Mouse (Mus musculus) stomach, embryonic 16.5 days (tissue): ENCODE measurements around the gene Klhl31. TPM values are rescaled to one million over a fixed set of nuclear protein-coding genes. Genes with fewer than 3 reads are reported as not detected.

Source experiments
- ATAC-seq: fragments of 200-750 bp; cut with Nextera tagmentation; 2 replicates; pipeline ENCODE4 v1.8.0; 2017; ENCODE audit warnings: moderate number of reproducible peaks, moderate TSS enrichment; ENCODE audit not compliant: insufficient read depth, low FRiP score
- H3K27ac ChIP-seq: fragments of 300-500 bp; sonication (generic); 2 replicates; pipeline ENCODE4 v1.5.1; 2014; ENCODE audit warnings: low read length
- H3K27me3 ChIP-seq: fragments of 300-500 bp; sonication (generic); 2 replicates; pipeline ENCODE4 v1.6.1; 2014; ENCODE audit warnings: low read length, control low read depth, mixed read lengths; ENCODE audit not compliant: control insufficient read depth, insufficient read depth
- H3K36me3 ChIP-seq: fragments of 300-500 bp; sonication (generic); 2 replicates; pipeline ENCODE4 v1.6.1; 2014; ENCODE audit warnings: low read length; ENCODE audit not compliant: control insufficient read depth, insufficient read depth
- H3K4me1 ChIP-seq: fragments of 300-500 bp; sonication (generic); 2 replicates; pipeline ENCODE4 v1.6.1; 2014; ENCODE audit warnings: low read length, control low read depth, mixed read lengths; ENCODE audit not compliant: control insufficient read depth, insufficient read depth
- H3K4me2 ChIP-seq: fragments of 300-500 bp; sonication (generic); 2 replicates; pipeline ENCODE4 v1.6.1; 2014; ENCODE audit warnings: low read depth, low read length, mixed read lengths
- H3K4me3 ChIP-seq: fragments of 300-500 bp; sonication (generic); replicated peaks from 2 replicates; pipeline ENCODE4 v1.5.1; 2014; ENCODE audit warnings: mild to moderate bottlenecking, low read length
- H3K9ac ChIP-seq: fragments of 300-500 bp; sonication (generic); 2 replicates; pipeline ENCODE4 v1.6.1; 2014; ENCODE audit warnings: low read length
- H3K9me3 ChIP-seq: fragments of 300-500 bp; sonication (generic); replicated peaks from 2 replicates; pipeline ENCODE4 v1.6.1; 2016; ENCODE audit warnings: low read length, control low read depth; ENCODE audit not compliant: control insufficient read depth
- WGBS: fragments of 180-500 bp; shearing (Covaris S2); extraction: QIAGEN DNeasy Blood & Tissue Kit; methylation state at CpG from one replicate; pipeline ENCODE4 v1.1.7; 2014; 5-methylcytosine and 5-hydroxymethylcytosine counted together
- polyA plus RNA-seq: library from polyadenylated mRNA; unstranded; fragments of >200 nt; fragmentation: Nextera tagmentation; extraction: Ambion mirVana; gene quantifications from 2 replicates; pipeline ENCODE4 v1.2.1, GENCODE M21; 2015

Klhl31 gene
- polyA plus RNA-seq, 1 experiment from 2014 or later, result 6.6 TPM

GRCm38 (mm10) chr9:77703476-77703875 lies 67.2 kb downstream of the Klhl31 start:
- Histone ChIP-seq H3K36me3 (no peaks in the 10 kb centered on the region), H3K27ac (peak overlapping the region; percentile 60), H3K4me3 (no peak overlapping the region), H3K9ac (no peak overlapping the region), H3K4me2 (peak overlapping the region; percentile 36; the same call in 1 of the 2 replicates), H3K27me3 (no peaks in the 10 kb centered on the region), H3K4me1 (no peaks in the 10 kb centered on the region), H3K9me3 (no peaks in the 10 kb centered on the region)
- no peak for ATAC-seq
- WGBS, result 51% methylated on average over 4 of the region's 4 CpGs

- Histone ChIP-seq H3K27me3 (no peaks in the 10 kb centered on the region), H3K9me3 (no peaks in the 10 kb centered on the region), H3K4me1 (no peaks in the 10 kb centered on the region), H3K4me2 (peak overlapping the region; percentile 36), H3K27ac (peak overlapping the region; percentile 60), H3K4me3 (no peak overlapping the region), H3K36me3 (no peaks in the 10 kb centered on the region), H3K9ac (no peak overlapping the region)
- WGBS, result 40% methylated on average over 4 of the region's 4 CpGs
- peak; percentile 77; the same call in 1 of the 2 replicates for ATAC-seq
Measured at GRCm38 (mm10) chr9:77704108-77704507, 67.8 kb downstream of the Klhl31 start.

DNA sequence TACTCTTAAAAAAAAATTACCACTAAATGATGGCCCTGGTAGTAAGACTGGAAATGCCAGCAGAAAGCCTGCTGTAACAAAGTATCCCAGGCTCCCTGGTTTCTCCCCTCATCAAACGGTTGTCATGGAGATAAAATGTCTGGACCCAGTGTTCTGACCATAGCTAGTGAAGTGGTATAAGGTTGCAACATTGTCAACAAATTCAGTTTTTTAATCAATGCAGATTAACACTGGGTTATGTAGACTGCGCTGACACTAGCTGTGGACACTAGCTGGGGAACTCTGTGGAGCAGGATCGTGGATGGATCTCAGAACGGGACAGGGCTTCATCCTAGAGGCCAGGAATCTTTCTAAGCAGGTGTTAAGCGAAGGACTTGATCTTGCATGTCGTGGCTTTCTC lies 70.2 kb downstream of the Klhl31 start:
- Histone ChIP-seq H3K4me1 (no peaks in the 10 kb centered on the region), H3K9me3 (no peaks in the 10 kb centered on the region), H3K36me3 (no peaks in the 10 kb centered on the region), H3K27ac (no peak overlapping the region), H3K27me3 (no peaks in the 10 kb centered on the region), H3K4me3 (no peak overlapping the region), H3K4me2 (no peak overlapping the region), H3K9ac (no peak overlapping the region)
- 80% methylated on average over 6 of the region's 6 CpGs for WGBS
- no peak for ATAC-seq

- H3K4me2 ChIP-seq, result no peak overlapping the region
- no peak overlapping the region for H3K27ac ChIP-seq
- ATAC-seq, result peak; percentile 21; the same call in 1 of the 2 replicates
- no peaks in the 10 kb centered on the region for H3K27me3 ChIP-seq
- no peak overlapping the region for H3K9ac ChIP-seq
- H3K4me3 ChIP-seq, result no peak overlapping the region
- no peaks in the 10 kb centered on the region for H3K9me3 ChIP-seq
- 58% methylated on average over 9 of the region's 9 CpGs for WGBS
- H3K4me1 ChIP-seq, result no peaks in the 10 kb centered on the region
- no peaks in the 10 kb centered on the region for H3K36me3 ChIP-seq
Measured at GRCm38 (mm10) chr9:77707433-77708139, 71.3 kb downstream of the Klhl31 start.

DNA sequence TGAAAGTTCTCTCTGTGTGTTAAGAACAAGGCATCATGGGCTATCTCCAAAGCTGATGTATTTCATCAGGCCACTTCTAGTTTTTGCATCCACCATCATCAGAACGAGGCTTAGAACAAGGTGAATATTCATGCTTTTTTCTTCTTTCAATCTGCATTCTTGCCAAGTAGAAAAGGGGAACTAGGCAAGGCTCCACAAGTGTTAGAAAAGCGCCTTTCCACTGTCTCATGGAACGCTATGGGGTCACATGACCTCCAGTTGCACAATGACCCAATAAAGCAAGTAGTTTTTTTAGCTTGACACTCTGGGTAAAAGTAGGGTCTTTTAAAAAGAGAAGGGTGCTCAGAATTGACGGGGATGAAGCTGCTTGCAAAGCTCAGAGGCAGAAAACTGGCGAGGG lies 72.7 kb downstream of the Klhl31 start:
- no peak overlapping the region for H3K4me2 ChIP-seq
- no peaks in the 10 kb centered on the region for H3K4me1 ChIP-seq
- WGBS, result 74% methylated on average over 5 of the region's 5 CpGs

More for the DNA sequence above, 72.7 kb downstream of the Klhl31 start:
- Histone ChIP-seq H3K4me3 (no peak overlapping the region), H3K9me3 (no peaks in the 10 kb centered on the region), H3K27me3 (no peaks in the 10 kb centered on the region), H3K27ac (no peak overlapping the region), H3K36me3 (no peaks in the 10 kb centered on the region), H3K9ac (no peak overlapping the region)
- no peak for ATAC-seq

Other genes starting within 250 kb of the Klhl31 start
- 17.7 and 19.2 TPM in 2 replicates for gene Lrrc1, start 91.6 kb upstream of the Klhl31 start, polyA plus RNA-seq
- 9.8 and 10.9 TPM in 2 replicates for gene Gclc, start 118.0 kb downstream of the Klhl31 start, polyA plus RNA-seq